Mouse (Mus musculus) forebrain, embryonic 12.5 days (tissue): ENCODE measurements around the gene Mlph. TPM values are rescaled to one million over a fixed set of nuclear protein-coding genes. Genes with fewer than 3 reads are reported as not detected.

Experiments
- ATAC-seq: fragments of 200-750 bp; cut with Nextera tagmentation; 2 replicates; pipeline ENCODE4 v1.8.0; 2017; ENCODE audit warnings: moderate TSS enrichment; ENCODE audit not compliant: low FRiP score
- H3K27ac ChIP-seq: fragments of 300-500 bp; sonication (generic); 2 replicates; pipeline ENCODE4 v1.5.1; 2016; ENCODE audit warnings: mild to moderate bottlenecking
- H3K27me3 ChIP-seq: fragments of 300-500 bp; sonication (generic); 2 replicates; pipeline ENCODE4 v1.6.1; 2016; ENCODE audit warnings: mild to moderate bottlenecking
- H3K36me3 ChIP-seq: fragments of 300-500 bp; sonication (generic); replicated peaks from 2 replicates; pipeline ENCODE4 v1.6.1; 2016; ENCODE audit warnings: mild to moderate bottlenecking
- H3K4me1 ChIP-seq: fragments of 300-500 bp; sonication (generic); 2 replicates; pipeline ENCODE4 v1.6.1; 2016
- H3K4me2 ChIP-seq: fragments of 300-500 bp; sonication (generic); 2 replicates; pipeline ENCODE4 v1.6.1; 2016; ENCODE audit warnings: mild to moderate bottlenecking, moderate library complexity
- H3K4me3 ChIP-seq: fragments of 300-500 bp; sonication (generic); replicated peaks from 2 replicates; pipeline ENCODE4 v1.5.1; 2016; ENCODE audit warnings: mild to moderate bottlenecking
- H3K9ac ChIP-seq: fragments of 300-500 bp; sonication (generic); 2 replicates; pipeline ENCODE4 v1.6.1; 2016; ENCODE audit warnings: mild to moderate bottlenecking
- H3K9me3 ChIP-seq: fragments of 300-500 bp; sonication (generic); 2 replicates; pipeline ENCODE4 v1.6.1; 2016
- WGBS: fragments of 180-500 bp; shearing (Covaris S2); methylation state at CpG from one replicate; pipeline ENCODE4 v1.1.7; 2016; 5-methylcytosine and 5-hydroxymethylcytosine counted together
- polyA plus RNA-seq: library from polyadenylated mRNA; unstranded; fragments of >200 nt; fragmentation: Nextera tagmentation; extraction: Ambion mirVana; gene quantifications from 2 replicates; pipeline ENCODE4 v1.2.1, GENCODE M21; 2016

Mlph gene
- polyA plus RNA-seq, 1 experiment from 2014 or later, result 0.14 TPM

GRCm38 (mm10) chr1:90975960-90976359 lies 61.1 kb downstream of the Mlph start:
- H3K27ac ChIP-seq, result 0 out of 2 replicates have a peak overlapping the region, but pooled peaks have one; percentile 50
- ATAC-seq, result no peak
- peaks cover 32% of the 10 kb centered on the region for H3K4me1 ChIP-seq
- no peak overlapping the region for H3K9ac ChIP-seq
- no peak overlapping the region for H3K4me3 ChIP-seq
- no peaks in the 10 kb centered on the region for H3K9me3 ChIP-seq
- no peaks in the 10 kb centered on the region for H3K36me3 ChIP-seq
- no peak overlapping the region for H3K4me2 ChIP-seq
- WGBS, result 80% methylated on average over 4 of the region's 4 CpGs
- peaks cover 10% of the 10 kb centered on the region for H3K27me3 ChIP-seq

GRCm38 (mm10) chr1:90980638-90981330 lies 65.9 kb downstream of the Mlph start:
- H3K4me2 ChIP-seq, result no peak overlapping the region

GRCm38 (mm10) chr1:90981346-90981745 lies 66.5 kb downstream of the Mlph start:
- Histone ChIP-seq H3K4me2 (no peak overlapping the region), H3K27me3 (no peaks in the 10 kb centered on the region), H3K9ac (no peak overlapping the region), H3K27ac (no peak overlapping the region), H3K4me1 (no peaks in the 10 kb centered on the region), H3K36me3 (no peaks in the 10 kb centered on the region), H3K9me3 (no peaks in the 10 kb centered on the region), H3K4me3 (no peak overlapping the region)
- WGBS, result 64% methylated on average over 3 of the region's 3 CpGs
- no peak for ATAC-seq

More at GRCm38 (mm10) chr1:90980638-90981330, 65.9 kb downstream of the Mlph start:
- ATAC-seq, result no peak
- Histone ChIP-seq H3K4me1 (peaks cover 1% of the 10 kb centered on the region), H3K36me3 (no peaks in the 10 kb centered on the region), H3K4me3 (no peak overlapping the region), H3K9me3 (no peaks in the 10 kb centered on the region), H3K27ac (no peak overlapping the region), H3K9ac (no peak overlapping the region), H3K27me3 (no peaks in the 10 kb centered on the region)
- WGBS, result 88% methylated on average over 10 of the region's 10 CpGs

GRCm38 (mm10) chr1:90995916-90996315 lies 81.0 kb downstream of the Mlph start:
- WGBS, result 91% methylated on average over 1 of the region's 1 CpGs
- no peak overlapping the region for H3K27ac ChIP-seq
- no peak for ATAC-seq
- no peak overlapping the region for H3K4me3 ChIP-seq
- no peaks in the 10 kb centered on the region for H3K9me3 ChIP-seq
- H3K4me2 ChIP-seq, result no peak overlapping the region
- no peak overlapping the region for H3K9ac ChIP-seq
- H3K27me3 ChIP-seq, result peaks cover 15% of the 10 kb centered on the region
- no peaks in the 10 kb centered on the region for H3K36me3 ChIP-seq
- H3K4me1 ChIP-seq, result peaks cover 22% of the 10 kb centered on the region

GRCm38 (mm10) chr1:90997136-90997535 lies 82.3 kb downstream of the Mlph start:
- no peak overlapping the region for H3K27ac ChIP-seq
- peaks cover 15% of the 10 kb centered on the region for H3K27me3 ChIP-seq
- ATAC-seq, result no peak
- peaks cover 22% of the 10 kb centered on the region for H3K4me1 ChIP-seq
- H3K4me2 ChIP-seq, result no peak overlapping the region
- H3K9me3 ChIP-seq, result no peaks in the 10 kb centered on the region
- no peak overlapping the region for H3K9ac ChIP-seq
- 76% methylated on average over 4 of the region's 4 CpGs for WGBS
- no peak overlapping the region for H3K4me3 ChIP-seq
- H3K36me3 ChIP-seq, result no peaks in the 10 kb centered on the region

GRCm38 (mm10) chr1:90997641-90998040 lies 82.8 kb downstream of the Mlph start:
- Histone ChIP-seq H3K27ac (no peak overlapping the region), H3K4me2 (peak overlapping the region; percentile 97), H3K4me3 (no peak overlapping the region), H3K36me3 (no peaks in the 10 kb centered on the region), H3K9me3 (no peaks in the 10 kb centered on the region), H3K4me1 (peaks cover 22% of the 10 kb centered on the region), H3K27me3 (peaks cover 15% of the 10 kb centered on the region), H3K9ac (no peak overlapping the region)
- no peak for ATAC-seq
- 87% methylated on average over 5 of the region's 5 CpGs for WGBS

- peak; percentile 90 for ATAC-seq
- Histone ChIP-seq H3K27ac (no peak within 1 kb of the TSS), H3K27me3 (peaks cover 15% of the 10 kb centered on the region)
Measured at GRCm38 (mm10) chr1:90998268-90998890, 83.5 kb downstream of the Mlph start, which contains the start of gene Lrrfip1. TSS of gene Lrrfip1 (plus strand) at chr1:90998737.

GRCm38 (mm10) chr1:90998891-90999611 lies 84.2 kb downstream of the Mlph start:
- Histone ChIP-seq H3K4me2 (peak overlapping the region; percentile 97), H3K9ac (peak overlapping the region; percentile 77), H3K4me1 (peaks cover 22% of the 10 kb centered on the region), H3K9me3 (no peaks in the 10 kb centered on the region), H3K27me3 (peaks cover 15% of the 10 kb centered on the region), H3K36me3 (no peaks in the 10 kb centered on the region), H3K27ac (no peak overlapping the region), H3K4me3 (peak overlapping the region; percentile 70)
- WGBS, result 2% methylated on average over 40 of the region's 41 CpGs
- peak; percentile 85 for ATAC-seq

More at GRCm38 (mm10) chr1:90998268-90998890, 83.5 kb downstream of the Mlph start, which contains the start of gene Lrrfip1:
- Histone ChIP-seq H3K36me3 (no peaks in the 10 kb centered on the region), H3K4me3 (peak within 1 kb of the TSS; percentile 70), H3K9me3 (no peaks in the 10 kb centered on the region), H3K9ac (peak within 1 kb of the TSS; percentile 77), H3K4me1 (peaks cover 22% of the 10 kb centered on the region), H3K4me2 (peak within 1 kb of the TSS; percentile 97)
- 3% methylated on average over 55 of the region's 59 CpGs for WGBS

GRCm38 (mm10) chr1:90999911-91000601 lies 85.2 kb downstream of the Mlph start:
- Histone ChIP-seq H3K27me3 (peaks cover 15% of the 10 kb centered on the region), H3K27ac (no peak overlapping the region), H3K36me3 (no peaks in the 10 kb centered on the region), H3K9me3 (no peaks in the 10 kb centered on the region), H3K9ac (no peak overlapping the region), H3K4me2 (peak overlapping the region; percentile 97), H3K4me3 (peak overlapping the region; percentile 70), H3K4me1 (peaks cover 22% of the 10 kb centered on the region)
- ATAC-seq, result no peak
- 76% methylated on average over 10 of the region's 10 CpGs for WGBS

Other genes with a start within 250 kb of the Mlph start
- gene Col6a3, start 71.1 kb upstream of the Mlph start, polyA plus RNA-seq, result 10.4 and 13.5 TPM in 2 replicates
- gene Prlh, start 38.0 kb downstream of the Mlph start, polyA plus RNA-seq, result not detected in 2 replicates
- 0.21 TPM in 1 of 2 replicates, not detected in the other for gene Rab17, start 54.6 kb downstream of the Mlph start, polyA plus RNA-seq
- gene Lrrfip1, start 83.7 kb downstream of the Mlph start, polyA plus RNA-seq, result 19.6 and 19.9 TPM in 2 replicates
- 0.28 and 0.31 TPM in 2 replicates for gene Rbm44, start 230.0 kb downstream of the Mlph start, polyA plus RNA-seq